Mouse (Mus musculus): Measurements from ENCODE around the gene Olfr1508. TPM values are rescaled to one million over a fixed set of nuclear protein-coding genes. Genes with fewer than 3 reads are reported as not detected.

Olfr1508 gene
- polyA plus RNA-seq (2017; shearing (Covaris generic)): not detected

DNA sequence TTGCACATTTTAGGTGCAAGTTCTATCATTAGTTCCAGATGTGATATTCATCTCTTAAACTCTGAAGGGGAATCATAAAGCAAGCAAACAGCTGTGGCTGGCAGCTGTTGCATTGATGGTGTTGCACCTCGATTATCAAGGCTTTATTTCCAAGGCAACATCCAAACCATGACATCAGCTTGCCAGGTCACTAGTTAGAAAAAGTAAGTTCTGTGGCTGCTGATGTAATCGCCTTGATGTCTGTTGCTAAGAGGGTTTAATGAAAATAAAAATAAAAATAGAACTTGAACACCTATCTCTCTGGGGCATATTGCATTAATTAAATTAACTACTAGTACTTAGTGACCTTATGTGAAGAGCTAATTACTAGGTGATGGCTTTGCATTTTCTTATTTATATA, at the start of gene Olfr1508:
Gene Olfr1508, minus strand, starts transcription at position 101 of the 400 bp plus-strand sequence.

DNA sequence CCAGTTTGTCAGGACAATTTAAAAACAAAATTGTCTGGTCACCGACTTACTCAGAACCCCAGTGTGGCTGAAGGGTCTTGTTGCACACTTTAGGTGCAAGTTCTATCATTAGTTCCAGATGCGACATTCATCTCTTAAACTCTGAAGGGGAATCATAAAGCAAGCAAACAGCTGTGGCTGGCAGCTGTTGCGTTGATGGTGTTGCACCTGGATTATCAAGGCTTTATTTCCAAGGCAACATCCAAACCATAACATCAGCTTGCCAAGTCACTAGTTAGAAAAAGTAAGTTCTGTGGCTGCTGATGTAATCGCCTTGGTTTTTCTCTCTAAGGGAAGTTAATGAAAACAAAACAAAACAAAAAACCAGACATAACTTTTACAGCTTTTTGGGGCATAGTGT, 28.2 kb upstream of the Olfr1508 start, which contains the start of gene Olfr1507:
Gene Olfr1507, minus strand, starts transcription at position 234 of the 400 bp plus-strand sequence.

DNA sequence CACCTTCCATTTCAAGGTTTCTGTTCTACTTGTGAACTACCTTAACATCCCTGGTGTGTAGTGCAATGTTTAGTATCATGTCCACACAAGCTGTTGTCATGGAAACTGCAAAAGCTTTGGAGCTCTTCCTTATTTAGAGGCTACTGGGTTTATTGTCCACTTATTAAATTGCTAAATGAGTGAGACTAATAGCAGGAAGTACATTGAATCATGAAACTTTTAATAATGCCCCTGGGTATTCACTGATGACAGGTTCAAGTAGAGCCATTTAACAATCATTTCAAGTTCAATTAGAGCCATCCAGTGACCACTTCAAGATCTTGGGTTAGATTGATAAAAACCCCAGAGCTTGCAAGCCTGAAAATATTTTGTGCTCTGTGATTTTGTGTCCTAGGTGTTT, 24.6 kb downstream of the Olfr1508 start, which contains the start of gene Olfr1509:
Gene Olfr1509, plus strand, starts transcription at position 301 of the 400 bp plus-strand sequence.

DNA sequence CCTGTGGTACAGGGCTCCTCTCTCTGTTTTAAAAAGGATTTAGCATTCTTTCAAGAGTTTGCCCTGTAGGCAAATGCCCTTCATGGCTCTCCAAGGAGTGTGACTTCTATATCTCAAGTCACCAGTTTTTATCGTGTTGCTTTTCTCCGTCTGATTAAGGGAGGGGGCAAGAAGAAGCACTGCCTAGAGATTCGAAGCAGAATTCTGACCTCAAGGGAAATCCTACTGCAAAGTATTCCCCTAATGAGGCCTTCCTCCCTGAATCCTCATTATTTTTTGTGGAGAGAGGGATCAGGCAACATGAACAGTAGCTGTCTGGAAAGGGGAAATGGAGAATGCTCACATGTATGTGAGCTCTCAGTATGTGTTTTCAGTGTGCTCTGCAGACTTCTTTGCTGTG, 53.0 kb downstream of the Olfr1508 start, which contains the start of gene Olfr1510:
Gene Olfr1510, minus strand, starts transcription at position 101 of the 400 bp plus-strand sequence.

Other genes starting within 250 kb of the Olfr1508 start
- 47.8 TPM for gene Chd8, start 209.7 kb downstream of the Olfr1508 start, polyA plus RNA-seq (2017; shearing (Covaris generic))
- 116 TPM for gene Tox4, start 188.3 kb downstream of the Olfr1508 start, polyA plus RNA-seq (2017; shearing (Covaris generic))
- 25.7 TPM for gene Rab2b, start 187.9 kb downstream of the Olfr1508 start, polyA plus RNA-seq (2017; shearing (Covaris generic))
- gene Mettl3, start 162.4 kb downstream of the Olfr1508 start, polyA plus RNA-seq (2017; shearing (Covaris generic)): 76.7 TPM
- gene Sall2, start 138.7 kb downstream of the Olfr1508 start, polyA plus RNA-seq (2017; shearing (Covaris generic)): 3.3 TPM
- gene Olfr1513, start 111.1 kb downstream of the Olfr1508 start, polyA plus RNA-seq (2017; shearing (Covaris generic)): not detected
- not detected for gene Olfr1512, start 88.3 kb downstream of the Olfr1508 start, polyA plus RNA-seq (2017; shearing (Covaris generic))
- gene Olfr1511, start 70.1 kb downstream of the Olfr1508 start, polyA plus RNA-seq (2017; shearing (Covaris generic)): not detected
- gene Olfr1510, start 53.1 kb downstream of the Olfr1508 start, polyA plus RNA-seq (2017; shearing (Covaris generic)): not detected
- not detected for gene Olfr1509, start 24.5 kb downstream of the Olfr1508 start, polyA plus RNA-seq (2017; shearing (Covaris generic))
- gene Olfr1507, start 28.3 kb upstream of the Olfr1508 start, polyA plus RNA-seq (2017; shearing (Covaris generic)): not detected